Mouse (Mus musculus) embryonic stem cell, embryonic (primary cell): ENCODE data around the gene Cabcoco1.

Source experiments
- CTCF ChIA-PET, 4 experiments: fragments of 300-600 bp in 2 of 4; fragments of 350-600 bp in 2 of 4; sonication (Branson Sonifier 250); formaldehyde crosslinking; loops; one replicate each; lab custom pipeline; 2022; ENCODE audit warnings: inconsistent platforms in 2 of 4; lab: Charles Lee
- POLR2A ChIA-PET, 4 experiments: fragments of 300-600 bp in 2 of 4; fragments of 350-600 bp in 2 of 4; sonication (Branson Sonifier 250); formaldehyde crosslinking; loops; one replicate each; lab custom pipeline; 2022; ENCODE audit warnings: antibody characterized with exemption in 4 of 4, inconsistent platforms in 1 of 4; lab: Charles Lee

The Cabcoco1 gene

DNA sequence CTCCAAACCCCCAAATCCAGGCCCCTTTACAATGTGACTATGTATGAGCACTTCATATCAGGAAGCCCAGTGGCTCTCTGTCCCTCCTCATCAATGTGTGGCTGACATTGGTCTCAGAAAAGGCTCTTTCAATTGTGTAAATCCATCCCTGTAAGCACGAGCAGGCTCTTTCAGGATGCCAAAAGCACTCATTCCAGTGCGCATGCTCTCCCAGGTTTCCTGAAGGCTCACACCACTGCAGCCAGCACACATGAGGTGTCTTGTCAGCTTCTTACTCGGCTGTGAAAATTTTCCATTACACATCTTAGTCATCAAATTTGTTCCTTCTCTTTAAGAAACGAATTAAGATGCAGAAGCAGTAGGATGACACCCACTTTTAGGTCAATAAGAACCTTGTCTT is 152.9 kb downstream of the Cabcoco1 start:
- ChIA-PET CTCF (no interaction called here), POLR2A (no interaction called here)

GRCm38 (mm10) chr10:68388138-68388537 is 153.6 kb downstream of the Cabcoco1 start:
- CTCF ChIA-PET = no interaction called here
- POLR2A ChIA-PET = no interaction called here
